Mouse (Mus musculus) kidney, adult 2 months (tissue): ENCODE measurements around the gene Wdr26. TPM values are rescaled to one million over a fixed set of nuclear protein-coding genes. Genes with fewer than 3 reads are reported as not detected.

Experiments used
- DNase-seq: peaks from one replicate; pipeline ENCODE4 v3.0.0; 2021
- H3K27ac ChIP-seq: fragments of 200-500 bp; 2 replicates; pipeline ENCODE4 v1.5.1; 2012; ENCODE audit warnings: low read depth, low read length, control low read depth, inconsistent platforms; ENCODE audit not compliant: insufficient read depth
- H3K27me3 ChIP-seq: fragments of 200-500 bp; replicated peaks from 2 replicates; pipeline ENCODE4 v1.6.1; 2012; ENCODE audit warnings: mild to moderate bottlenecking, moderate library complexity, low read length, inconsistent platforms; ENCODE audit not compliant: control insufficient read depth, insufficient read depth
- H3K36me3 ChIP-seq: fragments of 200-500 bp; 2 replicates; pipeline ENCODE4 v1.6.1; 2012; ENCODE audit warnings: mild to moderate bottlenecking, moderate library complexity, low read length, inconsistent platforms; ENCODE audit not compliant: control insufficient read depth, insufficient read depth
- H3K4me1 ChIP-seq: fragments of 200-500 bp; 2 replicates; pipeline ENCODE4 v1.6.1; 2011; ENCODE audit warnings: low read length; ENCODE audit not compliant: control insufficient read depth, insufficient read depth
- H3K4me3 ChIP-seq: fragments of 200-500 bp; 2 replicates; pipeline ENCODE4 v1.5.1; 2011; ENCODE audit warnings: mild to moderate bottlenecking, low read depth, low read length, control low read depth; ENCODE audit not compliant: insufficient read depth
- CTCF ChIP-seq: fragments of 200-500 bp; conservative IDR thresholded peaks from 2 replicates; pipeline ENCODE4 v1.5.1; 2011; ENCODE audit warnings: low read depth, mild to moderate bottlenecking, control low read depth, low read length, moderate library complexity, mixed read lengths; ENCODE audit not compliant: insufficient read depth, insufficient read length
- POLR2A ChIP-seq: fragments of 200-500 bp; IDR thresholded peaks from one replicate; pipeline ENCODE4 v1.6.1; 2011; ENCODE audit warnings: low read depth, low read length, control low read depth
- whole genome bisulfite sequencing: fragments of 180-500 bp; shearing (Covaris S2); methylation state at CpG from one replicate; pipeline ENCODE4 v1.1.7; 2018; 5-methylcytosine and 5-hydroxymethylcytosine counted together
- polyA plus RNA-seq: library from polyadenylated mRNA; depleted of rRNA; stranded (reverse); fragments of >200 nt; gene quantifications from 2 replicates; pipeline ENCODE4 v1.2.3, GENCODE M21; 2012

The Wdr26 gene
- polyA plus RNA-seq, 1 experiment: 32.1 TPM

DNA sequence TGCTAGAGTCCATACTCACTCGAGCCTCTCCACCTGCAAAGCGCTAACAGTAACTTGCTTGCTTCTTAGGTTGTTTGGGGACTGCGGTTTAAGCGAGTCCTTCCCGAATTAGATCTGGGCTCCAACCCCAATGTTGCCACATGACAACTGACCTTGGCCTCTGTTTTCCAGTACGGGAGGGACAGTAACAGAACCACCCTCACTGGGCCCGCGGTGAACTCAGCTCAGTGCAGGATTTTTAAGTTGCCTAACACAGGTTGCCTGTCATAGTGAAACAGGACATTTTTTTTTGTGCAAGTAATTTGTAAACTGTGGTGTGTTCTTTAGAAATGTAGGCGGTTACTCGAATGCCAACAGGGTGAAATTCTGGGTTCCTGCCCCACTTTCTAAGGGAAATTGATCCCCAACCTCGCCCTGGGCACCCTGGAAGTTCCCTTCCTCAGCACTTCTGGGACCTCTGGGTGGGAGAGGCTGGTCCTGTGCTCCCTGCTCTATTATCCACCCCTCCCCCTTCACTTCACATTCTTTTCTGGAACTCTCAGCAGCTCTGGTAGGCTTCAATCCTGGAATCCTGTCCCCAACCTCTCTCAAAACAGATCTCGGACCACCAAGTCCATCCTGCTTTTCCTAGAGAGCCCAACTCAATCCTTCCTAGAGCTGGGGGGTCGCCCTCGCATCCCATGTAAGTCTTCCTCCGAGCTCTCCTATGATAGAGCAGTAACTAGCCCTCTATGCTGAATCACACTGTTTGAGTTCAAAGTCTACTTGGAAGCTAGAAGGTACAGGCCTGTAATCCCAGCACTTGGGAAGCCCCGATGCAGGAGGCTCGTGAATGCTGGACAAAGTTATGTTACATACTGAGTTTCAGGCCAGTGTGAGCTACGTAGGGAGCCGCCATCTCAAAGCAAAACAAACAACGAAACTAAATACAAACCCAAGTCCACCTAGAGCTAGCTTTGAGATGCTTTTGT, 46.1 kb upstream of the Wdr26 start:
- no peak for TF ChIP-seq POLR2A
- no peak for TF ChIP-seq CTCF
- 59% methylated on average over 20 of the region's 20 CpGs for WGBS
- H3K4me3 ChIP-seq: no peak overlapping the region
- peaks cover 27% of the 10 kb centered on the region; the same call in 1 of the 2 replicates for H3K4me1 ChIP-seq
- no peaks in the 10 kb centered on the region for H3K36me3 ChIP-seq
- H3K27ac ChIP-seq: peak overlapping the region; percentile 59
- H3K27me3 ChIP-seq: no peaks in the 10 kb centered on the region
- peak; percentile 78 for DNase-seq

DNA sequence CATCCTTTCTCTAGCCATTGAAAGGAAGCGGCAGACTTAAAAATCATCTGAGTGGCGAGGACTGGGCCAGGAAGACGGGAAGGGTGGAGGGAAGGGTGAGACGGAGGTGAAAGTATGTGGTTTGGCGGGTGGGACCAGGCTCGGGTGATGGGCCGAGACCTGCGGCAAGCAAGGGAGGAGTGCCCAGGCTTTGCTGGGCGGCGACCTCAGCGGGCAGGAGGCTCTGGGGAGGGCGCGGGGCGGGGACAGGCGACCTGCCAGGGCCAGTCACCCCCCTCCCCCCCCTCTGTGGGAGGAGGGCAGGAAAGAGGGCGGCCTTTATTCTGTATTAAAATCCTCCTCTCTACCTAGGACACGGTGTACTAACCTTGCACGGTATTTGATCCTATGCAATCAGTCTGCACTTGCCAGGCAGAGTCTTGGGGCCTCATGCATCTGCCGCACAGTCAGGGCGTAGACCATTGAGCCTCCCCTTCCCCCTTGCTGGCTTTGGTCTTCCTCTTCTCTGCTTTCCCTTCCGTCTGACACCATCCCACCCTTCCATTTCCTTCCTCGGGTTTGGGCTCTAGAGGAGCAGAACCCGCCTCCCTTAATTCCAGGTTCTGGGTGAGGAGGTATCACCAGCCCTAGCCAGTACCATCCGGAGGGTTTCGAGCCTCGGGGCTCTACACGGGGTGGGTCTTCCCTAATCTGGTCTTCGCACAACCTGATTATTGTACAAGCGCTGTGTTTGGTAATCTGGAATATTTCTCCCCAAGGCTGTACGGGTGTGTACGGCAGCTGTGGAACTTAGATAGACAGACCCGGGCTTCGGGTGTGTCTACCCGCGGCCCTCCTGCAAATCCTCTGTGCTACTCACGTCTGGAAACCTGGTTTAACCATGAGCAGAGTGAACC, 45.1 kb upstream of the Wdr26 start:
- H3K27ac ChIP-seq: peak overlapping the region; percentile 74
- 16% methylated on average over 33 of the region's 36 CpGs for WGBS
- peak overlapping the region; percentile 42 for H3K4me3 ChIP-seq
- no peaks in the 10 kb centered on the region for H3K27me3 ChIP-seq
- H3K4me1 ChIP-seq: peaks cover 27% of the 10 kb centered on the region; the same call in 1 of the 2 replicates
- no peaks in the 10 kb centered on the region for H3K36me3 ChIP-seq
- no peak for TF ChIP-seq POLR2A
- TF ChIP-seq CTCF: no peak
- peak; percentile 91 for DNase-seq

DNA sequence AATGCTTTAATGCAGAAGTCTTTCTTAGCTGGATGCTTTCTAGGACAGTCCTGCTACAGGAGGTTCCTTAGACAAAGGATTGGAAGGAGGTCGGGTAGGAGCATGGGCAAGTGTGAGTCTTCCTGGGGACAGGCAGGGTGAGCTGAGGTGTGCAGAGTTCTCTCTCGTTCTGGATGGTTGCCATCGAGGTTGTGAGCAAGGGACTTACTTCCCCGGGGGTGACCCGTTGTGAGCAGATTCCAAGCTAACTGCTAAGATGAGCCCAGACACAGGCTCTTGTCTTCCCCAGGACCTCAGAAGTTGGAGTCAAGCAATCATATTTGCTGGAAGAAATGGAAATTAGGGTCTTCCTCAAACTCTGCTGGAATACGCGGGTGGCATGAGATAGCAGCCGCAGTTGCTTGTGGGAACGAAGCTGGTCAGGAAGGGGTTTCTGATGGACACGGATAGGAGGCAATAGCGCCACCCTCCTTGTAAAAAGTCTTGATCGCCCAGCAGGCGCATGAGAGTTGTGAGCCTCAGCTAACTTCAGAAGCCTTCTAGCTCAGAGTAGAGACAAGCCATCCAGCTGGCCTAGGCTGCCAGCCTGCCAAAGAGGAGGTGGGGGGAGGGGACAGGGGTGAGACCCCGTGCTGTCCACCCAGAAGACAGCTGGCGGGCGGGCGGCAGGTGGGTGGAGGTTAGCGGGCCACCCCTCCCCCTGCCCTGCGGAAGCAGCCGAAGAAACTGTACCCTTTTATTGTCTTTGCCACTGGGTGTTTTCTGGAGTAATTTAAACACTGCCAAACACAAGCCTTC, 44.3 kb upstream of the Wdr26 start:
- DNase-seq: peak; percentile 70
- peak; percentile 44 for TF ChIP-seq CTCF
- no peak for TF ChIP-seq POLR2A
- Histone ChIP-seq H3K4me1 (peaks cover 27% of the 10 kb centered on the region; the same call in 1 of the 2 replicates), H3K27ac (peak overlapping the region; percentile 74), H3K27me3 (no peaks in the 10 kb centered on the region), H3K4me3 (peak overlapping the region; percentile 42), H3K36me3 (no peaks in the 10 kb centered on the region)
- 3% methylated on average over 20 of the region's 20 CpGs for WGBS

DNA sequence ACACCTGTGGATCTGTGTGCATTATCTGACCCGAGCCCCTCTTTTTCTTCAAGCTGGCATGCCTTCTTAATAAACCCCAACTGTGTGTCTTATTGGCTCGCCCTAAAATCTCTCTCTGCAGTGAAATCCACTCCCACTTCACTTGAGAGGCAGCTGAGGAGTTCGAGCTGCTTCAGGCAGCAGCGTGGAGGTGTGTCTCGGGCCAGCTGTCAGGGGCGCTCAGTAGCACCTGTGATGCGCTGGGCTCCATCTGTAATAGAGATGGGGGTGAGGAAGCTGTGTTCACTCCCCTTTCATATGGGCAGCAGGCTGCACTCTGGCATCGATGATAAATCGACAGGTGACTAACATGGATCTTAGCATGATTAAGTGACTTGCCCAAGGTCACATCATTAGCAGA, 43.6 kb upstream of the Wdr26 start:
- WGBS: 63% methylated on average over 9 of the region's 9 CpGs
- no peak for TF ChIP-seq CTCF
- no peak for TF ChIP-seq POLR2A
- DNase-seq: no peak
- Histone ChIP-seq H3K4me3 (no peak overlapping the region), H3K27ac (no peak overlapping the region), H3K36me3 (no peaks in the 10 kb centered on the region), H3K4me1 (peaks cover 27% of the 10 kb centered on the region; the same call in 1 of the 2 replicates), H3K27me3 (no peaks in the 10 kb centered on the region)

DNA sequence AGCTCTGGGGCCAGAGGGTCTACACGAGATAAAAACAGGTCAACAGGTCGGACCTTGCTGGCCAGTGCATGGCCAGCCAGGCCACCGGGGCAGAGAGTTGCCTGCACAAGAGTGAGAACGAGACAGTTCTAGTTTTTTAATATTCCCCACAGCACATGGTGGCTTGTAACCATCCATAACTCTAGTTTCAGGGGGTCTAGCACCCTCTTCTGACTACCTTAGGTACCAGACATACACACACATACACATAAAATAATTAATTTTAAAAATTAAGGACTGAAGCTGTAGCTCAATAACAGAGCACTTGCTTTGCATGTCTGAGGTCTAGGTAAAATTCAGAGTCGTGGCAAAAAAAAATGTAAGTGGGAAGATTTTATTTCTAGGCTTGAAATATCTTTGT, 39.8 kb upstream of the Wdr26 start:
- TF ChIP-seq CTCF (no peak), POLR2A (no peak)
- Histone ChIP-seq H3K36me3 (no peaks in the 10 kb centered on the region), H3K4me1 (peaks cover 8% of the 10 kb centered on the region; the same call in 1 of the 2 replicates), H3K27me3 (no peaks in the 10 kb centered on the region), H3K4me3 (no peak overlapping the region), H3K27ac (no peak overlapping the region)
- WGBS: 90% methylated on average over 5 of the region's 5 CpGs
- DNase-seq: no peak

DNA sequence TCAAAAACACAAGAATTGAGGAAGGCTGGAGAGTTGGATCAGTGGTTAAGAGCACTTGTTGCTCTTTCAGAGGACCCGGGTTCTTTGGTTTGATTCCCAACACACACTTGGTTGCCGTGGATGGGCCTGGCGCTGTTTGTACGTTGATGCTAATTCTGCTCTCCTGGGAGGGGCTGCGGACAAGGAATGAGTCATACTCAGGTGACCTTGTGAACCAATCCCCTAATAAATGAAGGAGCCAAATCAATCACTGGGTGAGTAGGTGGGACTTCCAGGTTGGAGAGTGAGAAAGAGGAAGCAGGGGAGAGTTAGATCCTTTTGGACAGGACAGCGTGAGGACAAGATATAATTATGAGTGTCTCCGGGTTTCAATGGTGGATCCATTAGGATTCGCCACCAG, 39.2 kb upstream of the Wdr26 start:
- WGBS: 93% methylated on average over 8 of the region's 8 CpGs
- Histone ChIP-seq H3K27me3 (no peaks in the 10 kb centered on the region), H3K4me3 (no peak overlapping the region), H3K36me3 (no peaks in the 10 kb centered on the region), H3K27ac (no peak overlapping the region), H3K4me1 (peaks cover 5% of the 10 kb centered on the region; the same call in 1 of the 2 replicates)
- no peak for TF ChIP-seq POLR2A
- TF ChIP-seq CTCF: no peak
- no peak for DNase-seq
